Mouse (Mus musculus): ENCODE measurements around the gene Nme4.

DNA sequence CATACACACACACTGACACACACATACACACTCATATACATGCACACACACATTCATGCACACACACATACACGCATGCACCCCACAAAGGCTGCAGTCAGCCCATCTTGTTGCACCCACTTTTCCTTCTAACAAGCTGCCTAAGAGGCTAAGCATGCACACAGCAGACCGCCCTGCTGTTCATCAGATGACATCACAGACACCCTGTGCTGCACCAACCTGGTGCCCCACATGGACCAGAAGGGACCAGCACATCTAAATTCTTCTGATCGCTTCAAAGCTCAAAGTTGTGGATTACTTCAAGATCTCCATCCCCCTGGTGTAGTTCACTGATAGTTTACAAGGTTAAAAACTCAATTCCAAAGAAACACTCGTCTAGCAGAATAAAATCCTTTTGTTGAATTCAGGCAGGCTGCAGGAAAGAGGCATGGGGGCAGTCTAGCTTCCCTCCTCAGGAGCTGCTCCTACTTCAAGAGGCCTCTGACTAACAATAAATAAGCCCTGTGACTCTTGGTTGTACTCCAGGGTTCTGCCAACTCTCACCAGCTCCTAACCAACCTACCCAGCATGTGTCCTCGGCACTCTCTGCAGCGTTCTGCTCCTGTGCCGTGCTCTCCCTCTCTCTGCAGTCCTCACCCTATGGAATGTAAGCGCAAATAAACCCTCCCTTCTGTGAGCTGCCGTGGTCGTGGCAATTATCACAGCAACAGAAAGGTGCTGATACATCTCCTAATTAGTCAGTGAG is 49.0 kb downstream of the Nme4 start:
- TF ChIP-seq CTCF (IDR thresholded peaks at IDR 0.05; ENCODE audit: low read depth): no peak
- TF ChIP-seq EP300 (IDR thresholded peaks at IDR 0.05; ENCODE audit: low read depth): no peak
